Mouse (Mus musculus) liver, embryonic 15.5 days (tissue): ENCODE measurements around the gene B830017H08Rik. TPM values are rescaled to one million over a fixed set of nuclear protein-coding genes. Genes with fewer than 3 reads are reported as not detected.
A peak's percentile ranks its signal among the peaks of the same experiment; 100 is the strongest.

Source experiments
- ATAC-seq: fragments of 200-750 bp; cut with Nextera tagmentation; 2 replicates; pipeline ENCODE4 v1.8.0; 2017; ENCODE audit warnings: moderate number of reproducible peaks, mild to moderate bottlenecking, moderate library complexity; ENCODE audit not compliant: insufficient read depth
- H3K27ac ChIP-seq: fragments of 300-500 bp; sonication (generic); replicated peaks from 2 replicates; pipeline ENCODE4 v1.5.1; 2015; ENCODE audit warnings: mild to moderate bottlenecking, inconsistent platforms
- H3K27me3 ChIP-seq: fragments of 300-500 bp; sonication (generic); 2 replicates; pipeline ENCODE4 v1.6.1; 2015; ENCODE audit warnings: mild to moderate bottlenecking, inconsistent platforms
- H3K36me3 ChIP-seq: fragments of 300-500 bp; sonication (generic); replicated peaks from 2 replicates; pipeline ENCODE4 v1.6.1; 2015; ENCODE audit warnings: moderate library complexity, mild to moderate bottlenecking, inconsistent platforms
- H3K4me1 ChIP-seq: fragments of 300-500 bp; sonication (generic); replicated peaks from 2 replicates; pipeline ENCODE4 v1.6.1; 2015; ENCODE audit warnings: inconsistent platforms
- H3K4me2 ChIP-seq: fragments of 300-500 bp; sonication (generic); 2 replicates; pipeline ENCODE4 v1.6.1; 2015; ENCODE audit warnings: moderate library complexity, mild to moderate bottlenecking, inconsistent platforms
- H3K4me3 ChIP-seq: fragments of 300-500 bp; sonication (generic); replicated peaks from 2 replicates; pipeline ENCODE4 v1.5.1; 2015; ENCODE audit warnings: mild to moderate bottlenecking, inconsistent platforms
- H3K9ac ChIP-seq: fragments of 300-500 bp; sonication (generic); 2 replicates; pipeline ENCODE4 v1.6.1; 2015; ENCODE audit warnings: moderate library complexity, mild to moderate bottlenecking, inconsistent platforms
- H3K9me3 ChIP-seq: fragments of 300-500 bp; sonication (generic); replicated peaks from 2 replicates; pipeline ENCODE4 v1.6.1; 2016; ENCODE audit warnings: inconsistent platforms
- WGBS: fragments of 180-500 bp; shearing (Covaris S2); methylation state at CpG from one replicate; pipeline ENCODE4 v1.1.7; 2015; ENCODE audit warnings: mixed read lengths; ENCODE audit not compliant: insufficient replicate concordance; 5-methylcytosine and 5-hydroxymethylcytosine counted together
- polyA plus RNA-seq: library from polyadenylated mRNA; unstranded; fragments of >200 nt; fragmentation: Nextera tagmentation; extraction: Ambion mirVana; gene quantifications from 2 replicates; pipeline ENCODE4 v1.2.1, GENCODE M21; 2015

Gene B830017H08Rik
- polyA plus RNA-seq, 1 experiment from 2014 or later, result not detected

DNA sequence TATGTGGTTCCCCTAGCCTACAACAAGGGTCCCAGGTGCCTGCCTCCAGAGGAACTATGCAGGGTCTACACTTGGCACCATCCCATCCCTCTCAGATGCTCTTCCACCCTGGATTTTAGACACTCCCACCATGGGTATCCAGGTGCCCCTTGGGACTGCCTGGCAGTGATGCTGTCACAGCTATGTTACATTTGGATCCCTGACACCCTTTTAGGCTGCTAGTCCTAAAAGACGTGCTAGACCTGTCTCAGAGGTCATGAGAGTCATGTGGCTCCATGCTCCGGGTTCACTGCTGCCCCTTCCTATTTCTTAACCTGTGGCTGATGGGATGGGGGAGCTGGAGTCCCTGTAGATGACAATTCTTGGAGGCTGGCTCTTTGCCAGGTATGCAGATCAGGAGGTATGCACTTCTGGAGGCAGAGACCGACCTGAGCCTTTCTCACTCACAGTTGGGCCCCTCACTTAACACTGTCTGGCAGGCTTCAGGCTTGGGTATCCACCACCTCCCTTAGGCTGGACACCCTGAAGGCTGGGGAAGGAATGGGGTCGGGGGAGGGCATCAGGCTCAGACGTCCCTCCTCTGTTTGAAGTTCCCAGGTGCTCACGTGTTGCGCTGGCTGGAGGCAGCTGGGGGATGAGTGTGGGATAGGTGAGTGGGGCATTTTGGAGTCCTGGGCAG is 31.0 kb upstream of the B830017H08Rik start:
- WGBS, result 10% methylated on average over 7 of the region's 7 CpGs
- H3K36me3 ChIP-seq, result no peaks in the 10 kb centered on the region
- no peak overlapping the region for H3K4me3 ChIP-seq
- ATAC-seq, result no peak
- H3K9me3 ChIP-seq, result no peaks in the 10 kb centered on the region
- no peak overlapping the region for H3K9ac ChIP-seq
- H3K27me3 ChIP-seq, result peaks cover 100% of the 10 kb centered on the region
- H3K4me1 ChIP-seq, result peaks cover 48% of the 10 kb centered on the region
- no peak overlapping the region for H3K27ac ChIP-seq
- H3K4me2 ChIP-seq, result no peak overlapping the region

DNA sequence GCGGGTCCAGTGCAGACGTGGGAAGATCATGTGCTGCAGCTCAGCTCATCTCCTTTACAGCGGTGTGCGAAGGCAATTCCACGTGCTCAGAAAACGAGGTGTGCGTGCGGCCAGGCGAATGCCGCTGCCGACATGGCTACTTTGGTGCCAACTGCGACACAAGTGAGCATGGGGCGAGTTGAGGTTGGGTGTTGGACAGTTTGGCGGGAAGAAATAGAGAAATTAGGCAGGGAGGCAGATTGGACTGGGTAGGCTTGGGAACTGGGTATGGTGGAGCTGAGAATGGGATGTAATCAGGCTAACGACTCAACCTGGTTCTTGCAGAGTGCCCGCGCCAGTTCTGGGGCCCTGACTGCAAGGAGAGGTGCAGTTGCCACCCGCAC is 30.5 kb upstream of the B830017H08Rik start:
- no peak overlapping the region for H3K9ac ChIP-seq
- H3K27ac ChIP-seq, result no peak overlapping the region

DNA sequence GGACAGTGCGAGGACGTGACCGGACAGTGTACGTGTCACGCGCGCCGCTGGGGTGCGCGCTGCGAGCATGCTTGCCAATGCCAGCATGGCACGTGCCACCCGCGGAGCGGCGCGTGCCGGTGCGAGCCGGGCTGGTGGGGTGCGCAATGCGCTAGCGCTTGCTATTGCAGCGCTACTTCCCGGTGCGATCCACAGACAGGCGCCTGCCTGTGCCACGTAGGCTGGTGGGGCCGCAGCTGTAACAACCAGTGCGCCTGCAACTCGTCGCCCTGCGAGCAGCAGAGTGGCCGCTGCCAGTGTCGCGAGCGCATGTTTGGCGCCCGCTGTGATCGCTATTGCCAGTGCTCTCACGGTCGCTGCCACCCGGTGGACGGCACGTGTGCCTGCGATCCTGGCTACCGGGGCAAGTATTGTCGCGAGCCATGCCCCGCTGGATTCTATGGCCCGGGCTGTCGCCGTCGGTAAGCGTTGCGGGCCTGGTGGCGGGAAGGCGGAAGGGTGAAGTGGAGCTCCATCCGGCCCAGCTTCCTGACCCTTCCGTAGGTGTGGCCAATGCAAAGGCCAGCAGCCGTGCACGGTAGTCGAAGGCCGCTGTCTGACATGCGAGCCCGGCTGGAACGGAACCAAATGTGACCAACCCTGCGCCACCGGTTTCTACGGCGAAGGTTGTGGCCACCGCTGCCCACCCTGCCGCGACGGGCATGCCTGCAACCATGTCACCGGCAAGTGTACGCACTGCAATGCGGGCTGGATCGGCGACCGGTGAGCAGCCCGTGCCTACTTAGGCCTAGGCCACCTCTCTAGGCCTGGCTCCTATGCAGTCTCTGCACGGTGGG is 29.9 kb upstream of the B830017H08Rik start:
- 2% methylated on average over 83 of the region's 83 CpGs for WGBS
- H3K4me2 ChIP-seq, result peak overlapping the region; percentile 59
- H3K9ac ChIP-seq, result no peak overlapping the region
- H3K9me3 ChIP-seq, result no peaks in the 10 kb centered on the region
- peak overlapping the region; percentile 21 for H3K4me3 ChIP-seq
- H3K27ac ChIP-seq, result no peak overlapping the region
- H3K36me3 ChIP-seq, result no peaks in the 10 kb centered on the region
- ATAC-seq, result no peak
- peaks cover 47% of the 10 kb centered on the region for H3K4me1 ChIP-seq
- peaks cover 100% of the 10 kb centered on the region for H3K27me3 ChIP-seq

More for the DNA sequence above, 30.5 kb upstream of the B830017H08Rik start:
- H3K9me3 ChIP-seq, result no peaks in the 10 kb centered on the region
- peaks cover 48% of the 10 kb centered on the region for H3K4me1 ChIP-seq
- 13% methylated on average over 18 of the region's 18 CpGs for WGBS
- no peaks in the 10 kb centered on the region for H3K36me3 ChIP-seq
- H3K27me3 ChIP-seq, result peaks cover 100% of the 10 kb centered on the region
- no peak for ATAC-seq
- H3K4me3 ChIP-seq, result peak overlapping the region; percentile 21
- H3K4me2 ChIP-seq, result peak overlapping the region; percentile 59

DNA sequence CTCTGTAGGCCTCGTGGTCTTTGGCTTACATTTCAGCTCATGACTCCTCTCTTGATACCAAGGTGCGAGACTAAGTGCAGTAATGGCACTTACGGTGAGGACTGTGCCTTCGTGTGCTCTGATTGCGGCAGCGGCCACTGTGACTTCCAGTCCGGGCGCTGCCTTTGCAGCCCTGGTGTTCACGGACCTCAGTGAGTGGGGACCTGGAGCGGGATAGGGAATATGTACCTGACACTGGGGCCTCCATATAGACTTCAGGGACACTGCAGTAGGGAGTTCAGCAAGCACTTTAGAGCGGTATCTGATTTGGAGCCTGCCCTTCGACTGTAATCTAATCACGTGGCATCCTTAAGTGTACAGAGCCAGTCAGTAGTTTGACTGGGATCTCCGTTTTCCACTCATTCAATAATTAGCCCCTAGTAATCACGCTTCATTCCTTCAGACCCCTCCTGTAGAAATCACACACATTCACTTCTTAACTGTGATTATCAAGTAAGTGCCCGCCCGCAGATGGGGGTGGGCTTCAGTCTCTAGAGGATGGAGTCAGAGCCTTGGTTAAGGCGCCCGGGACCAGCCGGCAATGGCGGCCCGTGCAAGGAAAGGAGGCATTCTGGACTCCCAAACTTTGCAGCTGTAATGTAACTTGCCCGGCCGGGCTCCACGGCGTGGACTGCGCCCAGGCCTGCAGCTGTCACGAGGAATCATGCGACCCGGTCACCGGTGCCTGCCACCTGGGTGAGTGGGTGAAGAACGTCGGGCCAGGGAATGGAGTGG is 29.1 kb upstream of the B830017H08Rik start:
- Histone ChIP-seq H3K9me3 (no peaks in the 10 kb centered on the region), H3K4me1 (peaks cover 43% of the 10 kb centered on the region), H3K27ac (no peak overlapping the region), H3K36me3 (no peaks in the 10 kb centered on the region), H3K27me3 (peaks cover 99% of the 10 kb centered on the region), H3K4me2 (peak overlapping the region; percentile 69), H3K9ac (no peak overlapping the region), H3K4me3 (peak overlapping the region; percentile 44)
- 12% methylated on average over 33 of the region's 33 CpGs for whole genome bisulfite sequencing
- no peak for ATAC-seq

DNA sequence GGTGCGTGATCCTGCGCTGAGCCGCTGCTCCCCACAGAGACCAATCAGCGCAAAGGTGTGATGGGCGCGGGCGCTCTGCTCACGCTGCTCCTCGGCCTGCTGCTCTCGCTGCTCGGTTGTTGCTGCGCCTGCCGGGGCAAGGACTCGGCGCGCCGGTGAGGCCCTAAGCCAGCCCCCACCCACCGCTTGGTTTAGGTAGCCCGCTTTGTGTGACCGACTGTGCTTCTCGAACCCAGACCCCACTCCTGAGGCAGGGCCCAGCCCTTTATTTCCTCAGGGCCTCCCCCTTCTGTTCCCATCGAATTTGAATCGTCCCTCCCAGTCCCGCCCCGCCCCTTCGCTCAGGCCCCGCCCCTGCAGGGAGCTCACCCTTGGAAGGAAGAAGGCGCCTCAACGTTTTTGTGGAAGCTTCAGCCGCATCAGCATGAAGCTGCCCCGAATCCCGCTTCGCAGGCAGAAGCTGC is 28.4 kb upstream of the B830017H08Rik start:
- no peaks in the 10 kb centered on the region for H3K36me3 ChIP-seq
- ATAC-seq, result no peak
- peaks cover 99% of the 10 kb centered on the region for H3K27me3 ChIP-seq
- H3K9me3 ChIP-seq, result no peaks in the 10 kb centered on the region
- H3K4me2 ChIP-seq, result peak overlapping the region; percentile 69
- 1% methylated on average over 33 of the region's 33 CpGs for WGBS
- H3K4me1 ChIP-seq, result peaks cover 43% of the 10 kb centered on the region
- H3K9ac ChIP-seq, result no peak overlapping the region
- H3K27ac ChIP-seq, result no peak overlapping the region
- H3K4me3 ChIP-seq, result peak overlapping the region; percentile 44

DNA sequence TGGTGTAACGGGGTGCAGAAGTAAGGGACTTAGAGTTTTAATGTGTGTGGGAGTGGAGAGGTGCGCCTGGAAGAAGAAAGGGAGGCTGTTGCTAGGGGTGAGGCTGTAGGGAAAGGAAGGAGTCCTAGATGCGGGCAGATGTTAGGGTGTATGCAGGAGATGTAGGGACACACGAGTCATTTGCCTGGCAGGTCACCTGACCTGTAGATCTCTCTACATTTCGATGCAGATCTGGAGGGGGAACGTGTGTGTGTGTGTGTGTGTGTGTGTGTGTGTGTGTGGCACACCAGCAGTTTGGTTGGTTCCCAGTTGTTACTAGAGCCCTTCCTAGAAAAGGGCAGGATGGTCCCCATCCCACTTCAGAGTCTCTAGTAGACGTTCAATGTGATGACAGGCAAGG is 27.9 kb upstream of the B830017H08Rik start:
- Histone ChIP-seq H3K4me3 (peak overlapping the region; percentile 44; the same call in 1 of the 2 replicates), H3K9ac (no peak overlapping the region), H3K27ac (no peak overlapping the region), H3K4me2 (peak overlapping the region; percentile 69), H3K36me3 (no peaks in the 10 kb centered on the region), H3K9me3 (no peaks in the 10 kb centered on the region), H3K27me3 (peaks cover 99% of the 10 kb centered on the region), H3K4me1 (peaks cover 43% of the 10 kb centered on the region)
- no peak for ATAC-seq
- 18% methylated on average over 7 of the region's 7 CpGs for WGBS

DNA sequence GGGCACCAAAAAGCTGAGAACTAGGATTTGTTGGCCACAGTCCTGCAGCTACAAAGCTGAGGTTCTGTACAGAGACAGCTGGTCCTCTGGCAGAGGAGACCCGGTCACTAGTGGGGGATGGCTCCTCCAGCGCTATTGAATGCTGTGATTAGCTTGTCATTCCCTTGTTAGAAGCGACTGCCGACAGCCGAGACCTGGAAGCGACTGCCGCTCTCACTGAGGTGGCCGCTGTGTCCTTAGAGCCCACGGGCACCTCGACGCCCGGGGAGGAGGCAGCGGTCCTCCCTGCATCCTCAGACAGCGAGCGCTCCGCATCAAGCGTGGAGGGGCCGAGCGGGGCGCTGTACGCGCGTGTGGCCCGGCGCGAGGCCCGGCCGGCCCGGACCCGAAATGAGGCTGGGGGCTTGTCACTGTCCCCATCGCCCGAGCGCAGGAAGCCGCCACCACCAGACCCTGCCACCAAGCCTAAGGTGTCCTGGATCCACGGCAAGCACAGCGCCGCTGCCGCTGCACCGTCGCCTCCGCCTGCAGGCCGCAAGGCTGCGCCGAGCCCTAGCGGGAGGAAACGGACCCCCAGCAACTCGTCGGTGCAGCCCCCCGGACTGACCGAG is 26.2 kb upstream of the B830017H08Rik start:
- peak overlapping the region; percentile 54 for H3K4me3 ChIP-seq
- peaks cover 97% of the 10 kb centered on the region for H3K27me3 ChIP-seq
- peaks cover 43% of the 10 kb centered on the region for H3K4me1 ChIP-seq
- no peak overlapping the region for H3K27ac ChIP-seq
- 2% methylated on average over 50 of the region's 50 CpGs for WGBS
- H3K9me3 ChIP-seq, result no peaks in the 10 kb centered on the region
- peak overlapping the region; percentile 35; the same call in 1 of the 2 replicates for H3K9ac ChIP-seq
- no peaks in the 10 kb centered on the region for H3K36me3 ChIP-seq
- ATAC-seq, result no peak
- peak overlapping the region; percentile 81 for H3K4me2 ChIP-seq

DNA sequence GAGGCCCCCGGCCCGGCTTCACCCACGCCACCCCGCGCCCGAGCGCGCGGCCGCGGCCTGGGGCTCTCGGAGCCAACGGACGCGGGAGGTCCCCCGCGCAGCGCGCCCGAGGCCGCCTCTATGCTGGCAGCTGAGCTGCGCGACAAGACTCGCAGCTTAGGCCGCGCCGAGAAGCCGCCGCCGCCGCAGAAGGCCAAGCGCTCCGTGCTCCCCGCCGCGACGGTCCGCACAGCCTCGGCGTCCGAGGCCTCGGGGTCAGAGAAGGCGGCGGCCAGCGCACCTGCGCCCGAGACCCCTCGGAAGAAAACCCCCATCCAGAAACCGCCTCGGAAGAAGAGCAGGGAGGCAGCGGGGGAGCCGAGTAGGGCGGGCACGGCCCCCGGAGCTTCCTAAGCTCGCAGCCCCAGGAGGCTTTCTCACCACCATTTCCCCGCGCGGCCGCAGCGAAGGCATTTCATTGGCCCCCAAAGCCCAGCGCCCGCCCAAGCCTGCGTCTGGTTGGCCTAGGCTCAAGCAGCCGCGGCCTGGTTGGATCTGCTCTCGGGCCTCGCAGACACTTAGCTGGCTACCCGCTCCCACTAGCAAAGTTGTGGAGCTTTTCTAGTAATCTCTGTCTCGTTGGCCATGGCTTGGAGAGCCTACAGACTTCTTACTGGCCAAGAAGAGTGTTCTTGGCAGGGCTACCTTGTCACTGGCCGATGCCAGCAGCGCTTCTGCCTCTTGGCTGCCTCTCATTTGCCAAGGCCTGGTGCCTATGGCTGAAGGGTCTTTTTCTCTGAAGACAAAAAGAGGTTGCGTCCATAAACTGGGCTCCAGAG is 25.5 kb upstream of the B830017H08Rik start:
- H3K4me2 ChIP-seq, result peak overlapping the region; percentile 81
- 4% methylated on average over 73 of the region's 73 CpGs for WGBS
- peak; percentile 68; the same call in 1 of the 2 replicates for ATAC-seq
- H3K9me3 ChIP-seq, result no peaks in the 10 kb centered on the region
- H3K4me3 ChIP-seq, result peak overlapping the region; percentile 54
- peaks cover 96% of the 10 kb centered on the region for H3K27me3 ChIP-seq
- H3K4me1 ChIP-seq, result peaks cover 40% of the 10 kb centered on the region
- H3K27ac ChIP-seq, result no peak overlapping the region
- H3K36me3 ChIP-seq, result no peaks in the 10 kb centered on the region
- peak overlapping the region; percentile 35; the same call in 1 of the 2 replicates for H3K9ac ChIP-seq

DNA sequence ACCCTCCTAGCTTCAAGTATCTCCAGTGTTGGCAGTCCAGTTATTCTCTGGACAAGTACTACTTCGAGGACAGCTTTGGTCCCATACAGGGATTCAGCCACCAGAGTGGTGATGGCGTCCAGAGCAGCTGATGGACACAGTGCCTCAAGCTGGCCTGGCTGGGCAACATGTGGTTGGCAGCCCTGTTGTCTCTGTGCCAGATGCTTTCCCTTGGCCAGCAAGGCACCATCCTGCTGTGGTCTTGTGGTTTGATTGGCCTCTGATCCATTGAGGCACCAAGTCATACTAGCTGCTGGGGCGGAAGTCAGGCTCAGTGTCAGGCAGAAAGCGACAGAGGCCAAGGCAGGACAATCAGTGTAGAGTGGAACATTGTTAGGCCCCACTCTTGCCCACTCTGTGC is 23.8 kb upstream of the B830017H08Rik start:
- 49% methylated on average over 4 of the region's 4 CpGs for WGBS
- no peak overlapping the region for H3K27ac ChIP-seq
- H3K27me3 ChIP-seq, result peaks cover 96% of the 10 kb centered on the region

DNA sequence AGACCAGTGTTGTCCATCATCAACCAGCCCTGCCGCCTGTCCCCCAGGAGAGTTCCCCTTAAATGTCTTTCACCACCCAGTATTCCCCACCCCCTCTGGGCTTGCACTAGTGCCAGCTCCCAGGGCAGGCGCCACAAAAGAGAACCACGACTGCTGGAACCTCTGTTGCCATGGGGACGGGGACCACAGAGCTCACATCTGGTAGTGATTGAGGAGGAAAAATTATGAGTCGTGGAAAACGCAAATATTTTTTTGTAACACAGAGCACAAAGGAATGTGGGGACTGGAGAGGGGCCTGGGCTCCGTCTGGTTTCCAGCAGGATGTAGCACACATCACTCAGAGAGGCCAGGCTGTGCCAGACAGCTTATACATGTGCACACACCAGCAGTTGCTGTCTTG is 23.2 kb upstream of the B830017H08Rik start:
- no peak overlapping the region for H3K27ac ChIP-seq
- WGBS, result 27% methylated on average over 7 of the region's 7 CpGs
- no peak overlapping the region for H3K9ac ChIP-seq
- no peak overlapping the region for H3K4me3 ChIP-seq
- no peaks in the 10 kb centered on the region for H3K36me3 ChIP-seq
- H3K4me1 ChIP-seq, result peaks cover 17% of the 10 kb centered on the region
- H3K27me3 ChIP-seq, result peaks cover 96% of the 10 kb centered on the region
- H3K4me2 ChIP-seq, result no peak overlapping the region
- no peaks in the 10 kb centered on the region for H3K9me3 ChIP-seq
- no peak for ATAC-seq

More for the DNA sequence above, 23.8 kb upstream of the B830017H08Rik start:
- Histone ChIP-seq H3K4me2 (no peak overlapping the region), H3K9ac (no peak overlapping the region), H3K36me3 (no peaks in the 10 kb centered on the region), H3K4me1 (peaks cover 23% of the 10 kb centered on the region), H3K9me3 (no peaks in the 10 kb centered on the region), H3K4me3 (no peak overlapping the region)
- no peak for ATAC-seq
